Mouse (Mus musculus) ES-E14 (cell line): ENCODE data around the gene Gpatch8. TPM values are rescaled to one million over a fixed set of nuclear protein-coding genes. Genes with fewer than 3 reads are reported as not detected.
A peak's percentile ranks its signal among the peaks of the same experiment; 100 is the strongest.

Source experiments
- DNase-seq: peaks from one replicate; pipeline ENCODE4 v3.0.0-alpha.2; 2013; ENCODE audit warnings: low read depth, low spot score
- H3K27ac ChIP-seq: 2 replicates; pipeline ENCODE4 v1.5.1; 2012; ENCODE audit warnings: low read depth, mild to moderate bottlenecking, low read length, moderate library complexity, mixed read lengths; ENCODE audit not compliant: poor library complexity, insufficient read depth, severe bottlenecking
- H3K36me3 ChIP-seq: 2 replicates; pipeline ENCODE4 v1.6.1; 2012; ENCODE audit warnings: mild to moderate bottlenecking, low read length, moderate library complexity, mixed read lengths; ENCODE audit not compliant: control insufficient read depth, poor library complexity, insufficient read depth, severe bottlenecking
- H3K4me1 ChIP-seq, 2 experiments: fragments of 150-350 bp in 1 of 2; sonication (generic) in 1 of 2; 2 replicates each; pipeline ENCODE4 v1.6.1; 2012; ENCODE audit warnings: low read length in 2 of 2, mild to moderate bottlenecking in 1 of 2, mixed read lengths in 1 of 2; ENCODE audit not compliant: control insufficient read depth in 2 of 2, insufficient read depth in 2 of 2, poor library complexity in 1 of 2
- H3K4me3 ChIP-seq, 2 experiments: fragments of 150-350 bp in 1 of 2; sonication (generic) in 1 of 2; 2 replicates each; pipeline ENCODE4 v1.5.1; 2012; ENCODE audit warnings: low read length in 2 of 2, low read depth in 1 of 2, mild to moderate bottlenecking in 1 of 2, mixed read lengths in 1 of 2; ENCODE audit not compliant: insufficient read depth in 1 of 2, poor library complexity in 1 of 2, severe bottlenecking in 1 of 2
- H3K9ac ChIP-seq: 2 replicates; pipeline ENCODE4 v1.6.1; 2012; ENCODE audit warnings: low read depth, mild to moderate bottlenecking, low read length, mixed read lengths; ENCODE audit not compliant: poor library complexity, insufficient read depth, severe bottlenecking
- H3K9me3 ChIP-seq: fragments of 150-350 bp; sonication (generic); 2 replicates; pipeline ENCODE4 v1.6.1; 2012; ENCODE audit warnings: low read depth, mild to moderate bottlenecking, low read length; ENCODE audit not compliant: control insufficient read depth, insufficient read depth
- CHD2 ChIP-seq: IDR thresholded peaks from 2 replicates; pipeline ENCODE4 v1.6.1; 2014; ENCODE audit warnings: mild to moderate bottlenecking, low read depth, low read length, inconsistent platforms
- HCFC1 ChIP-seq: IDR thresholded peaks from 2 replicates; pipeline ENCODE4 v1.6.1; 2012; ENCODE audit warnings: low read length, inconsistent platforms, borderline replicate concordance; ENCODE audit not compliant: insufficient read depth
- MAFK ChIP-seq: IDR thresholded peaks from 2 replicates; pipeline ENCODE4 v1.6.1; 2014; ENCODE audit warnings: mild to moderate bottlenecking, low read depth, low read length, inconsistent platforms; ENCODE audit not compliant: insufficient read depth
- ZC3H11A ChIP-seq: IDR thresholded peaks from 2 replicates; pipeline ENCODE4 v1.6.1; 2012; ENCODE audit warnings: low read depth, mild to moderate bottlenecking, inconsistent platforms, low read length, borderline replicate concordance
- ZNF384 ChIP-seq: IDR thresholded peaks from 2 replicates; pipeline ENCODE4 v1.6.1; 2012; ENCODE audit warnings: low read depth, low read length, inconsistent platforms
- in situ Hi-C, 2 experiments: fragments of 600-800 bp; cut with MboI; formaldehyde crosslinking; loops; one replicate each; pipeline ENCODE4 v1.15.1; 2025; ENCODE audit warnings: low sequenced_read_pairs in 2 of 2, inconsistent platforms in 1 of 2; ENCODE audit not compliant: unreplicated experiment in 2 of 2
- total RNA-seq: library from RNA; depleted of rRNA; stranded (reverse); fragments of 300-350 nt; gene quantifications from 2 replicates; pipeline ENCODE4 v1.2.3, GENCODE M21; 2012

Gpatch8 gene
- total RNA-seq, 1 experiment: 22.9 TPM

DNA sequence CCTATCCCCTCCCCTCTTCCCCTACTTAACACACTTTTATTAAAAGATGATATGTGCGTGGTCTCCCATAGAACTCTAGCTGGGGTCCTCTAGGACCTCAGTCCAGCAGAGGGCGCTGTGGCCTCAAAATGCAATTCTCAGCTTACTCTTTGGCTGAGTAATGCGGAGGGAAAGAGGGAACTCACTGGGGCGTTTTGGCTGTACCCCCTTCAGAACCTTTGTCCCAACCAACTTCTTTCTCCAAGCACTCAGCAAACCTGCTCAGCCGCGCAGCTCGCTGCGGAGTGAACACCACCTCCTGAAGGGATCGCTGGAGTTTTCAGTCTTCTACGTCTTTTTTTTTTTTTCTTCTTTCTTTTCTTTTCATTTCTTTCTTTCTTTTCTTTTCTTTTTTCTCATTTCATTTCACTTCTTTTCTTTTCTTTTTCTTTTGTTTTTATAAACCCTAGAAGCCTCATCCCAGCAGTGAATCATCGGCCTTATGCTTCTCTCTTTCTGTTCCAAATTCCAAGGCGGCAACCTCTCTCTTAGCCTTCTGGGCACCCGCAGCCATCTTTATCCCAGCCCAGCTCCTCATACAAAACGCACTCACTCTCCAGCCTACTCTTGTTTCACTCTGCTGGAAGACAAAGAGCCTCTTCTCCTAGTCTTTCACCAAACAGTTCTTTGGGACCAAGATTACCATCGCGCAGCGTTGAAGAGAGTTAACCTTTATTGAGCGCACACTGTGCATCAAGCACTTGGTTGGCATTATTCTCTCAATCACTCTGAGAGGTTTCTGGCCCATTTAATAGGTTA is 16.9 kb upstream of the Gpatch8 start:
- Histone ChIP-seq H3K27ac (no peak overlapping the region; the same call in 1 of the 2 replicates), H3K36me3 (no peaks in the 10 kb centered on the region), H3K4me1 (peaks cover 2 to 12% of the 10 kb centered on the region in 2 experiments; a peak in 2 of 4 replicates), H3K9me3 (no peaks in the 10 kb centered on the region), H3K9ac (peak overlapping the region; percentile 54; the same call in 1 of the 2 replicates), H3K4me3 (peak overlapping the region; percentile 41 to 49; a peak in 3 of 4 replicates)
- TF ChIP-seq ZNF384: peak; percentile 58; the same call in 1 of the 2 replicates
- TF ChIP-seq ZC3H11A: no peak
- TF ChIP-seq HCFC1: no peak
- peak; percentile 88 for DNase-seq
- in situ Hi-C loops: no loop called here

DNA sequence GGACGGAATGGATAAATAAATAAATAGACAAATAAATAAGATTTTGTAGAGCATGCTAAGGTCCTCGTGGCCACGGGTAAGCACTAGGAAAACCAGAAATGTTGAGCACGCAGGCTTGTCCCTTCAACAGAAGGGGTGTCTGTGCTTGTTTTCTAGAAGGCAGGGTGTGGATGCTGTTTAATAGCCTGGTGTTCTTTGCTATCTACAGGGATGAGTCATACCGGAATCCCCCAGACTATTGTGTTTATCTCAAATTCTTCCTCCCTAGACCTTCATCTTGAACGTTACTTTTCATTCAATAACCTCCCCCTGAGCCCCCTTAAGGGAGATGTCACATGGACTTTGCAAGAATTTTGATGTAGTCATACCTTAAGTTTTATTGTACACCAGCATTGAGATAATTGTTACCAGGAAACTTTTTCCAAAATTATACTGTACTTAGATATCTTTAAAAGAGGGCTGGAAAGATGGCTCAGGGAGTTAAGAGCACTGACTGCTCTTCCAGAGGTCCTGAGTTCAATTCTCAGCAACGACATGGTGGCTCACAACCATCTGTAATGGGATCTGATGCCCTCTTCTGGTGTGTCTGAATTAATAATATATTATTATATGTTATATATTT is 12.7 kb upstream of the Gpatch8 start:
- H3K9ac ChIP-seq: no peak overlapping the region
- H3K36me3 ChIP-seq: no peaks in the 10 kb centered on the region
- in situ Hi-C loops: loop anchor here in 1 of 2 experiments (5.0 kb wide), 1 partner anchor 83 kb away; no protein-coding TSS in a partner anchor
- no peak overlapping the region for H3K27ac ChIP-seq
- H3K4me1 ChIP-seq: peaks cover 0 to 2% of the 10 kb centered on the region in 2 experiments; a peak in 1 of 4 replicates
- no peaks in the 10 kb centered on the region for H3K9me3 ChIP-seq
- DNase-seq: no peak
- no peak overlapping the region for H3K4me3 ChIP-seq
- TF ChIP-seq CHD2: no peak
- no peak for TF ChIP-seq HCFC1
- no peak for TF ChIP-seq ZC3H11A
- no peak for TF ChIP-seq MAFK

DNA sequence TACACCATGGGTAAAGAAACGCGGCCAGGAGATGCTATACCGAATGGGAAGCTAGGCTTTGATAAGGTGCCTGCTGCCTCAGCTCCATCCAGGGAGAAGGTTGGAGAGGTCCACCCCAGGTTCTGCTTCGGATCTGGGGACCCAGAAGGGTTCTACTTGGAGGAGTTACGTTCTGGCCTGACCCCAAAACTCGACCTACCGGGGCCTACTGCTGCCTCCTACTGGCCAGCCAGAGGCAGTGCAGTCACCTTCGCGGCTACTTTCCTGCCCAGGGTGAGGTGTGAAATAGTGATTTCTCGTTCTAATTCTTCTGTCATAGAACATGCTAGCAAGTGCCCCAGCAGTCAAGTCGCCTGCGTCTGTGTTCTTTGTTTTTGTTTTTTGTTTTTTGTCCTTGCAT is 12.0 kb upstream of the Gpatch8 start:
- TF ChIP-seq CHD2 (no peak), HCFC1 (no peak), ZNF384 (no peak), ZC3H11A (no peak), MAFK (no peak)
- H3K4me3 ChIP-seq: no peak overlapping the region
- H3K27ac ChIP-seq: no peak overlapping the region
- H3K9me3 ChIP-seq: no peaks in the 10 kb centered on the region
- H3K4me1 ChIP-seq: no peaks in the 10 kb centered on the region; a peak in 1 of 4 replicates
- no peak overlapping the region for H3K9ac ChIP-seq
- H3K36me3 ChIP-seq: no peaks in the 10 kb centered on the region
- no peak for DNase-seq
- in situ Hi-C loops: loop anchor here in 1 of 2 experiments (5.0 kb wide), 1 partner anchor 84 kb away; no protein-coding TSS in a partner anchor

DNA sequence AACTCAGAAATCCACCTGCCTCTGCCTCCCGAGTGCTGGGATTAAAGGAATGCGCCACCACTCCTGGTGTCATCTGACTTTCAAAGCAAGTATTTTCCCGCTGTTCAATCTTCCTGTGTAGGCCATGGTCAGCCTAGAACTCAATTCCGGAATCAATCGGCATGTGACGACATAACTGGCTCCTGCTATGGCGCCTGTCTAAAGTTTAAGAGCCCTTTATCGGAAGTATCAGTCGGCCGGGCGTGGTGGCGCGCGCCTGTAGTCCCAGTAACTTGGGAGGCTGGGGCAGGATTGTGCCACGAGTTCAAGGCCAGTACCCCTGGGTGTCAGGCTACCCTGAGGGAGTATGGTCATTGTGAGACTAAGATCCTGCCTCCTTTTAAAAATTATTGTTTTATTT is 11.5 kb upstream of the Gpatch8 start:
- no peak for DNase-seq
- no peak for TF ChIP-seq ZNF384
- no peak for TF ChIP-seq MAFK
- no peak for TF ChIP-seq HCFC1
- TF ChIP-seq CHD2: no peak
- in situ Hi-C loops: loop anchor here in 1 of 2 experiments (5.0 kb wide), 1 partner anchor 85 kb away; no protein-coding TSS in a partner anchor
- H3K27ac ChIP-seq: no peak overlapping the region
- H3K4me3 ChIP-seq: no peak overlapping the region
- no peaks in the 10 kb centered on the region for H3K9me3 ChIP-seq
- no peak overlapping the region for H3K9ac ChIP-seq
- peaks cover 0 to 3% of the 10 kb centered on the region in 2 experiments; a peak in 2 of 4 replicates for H3K4me1 ChIP-seq
- H3K36me3 ChIP-seq: no peaks in the 10 kb centered on the region
